Mouse (Mus musculus): ENCODE data around the gene Spa17.

Spa17 gene

GRCm38 (mm10) chr9:37615220-37615619 lies 1.7 kb upstream of the Spa17 start:
- no peak for DNase-seq

DNA sequence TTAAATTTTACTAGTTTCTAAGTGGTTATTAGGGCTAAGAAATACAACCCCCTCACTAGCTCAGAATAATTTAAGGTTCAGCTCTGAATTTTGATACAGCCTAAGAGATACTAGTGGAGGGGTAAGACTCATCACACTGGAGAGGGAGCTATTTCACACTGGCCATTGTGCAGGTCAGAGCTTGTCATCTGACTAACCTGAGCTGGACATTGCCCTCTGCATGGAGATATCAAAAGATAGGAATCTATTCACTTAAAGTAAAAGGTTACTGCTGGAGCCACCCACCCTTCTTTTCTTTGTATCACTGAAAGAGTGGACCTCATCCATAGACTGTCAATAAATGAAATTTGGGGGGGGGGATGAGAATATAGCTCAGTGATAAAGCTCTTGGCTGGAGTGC lies 794 bp upstream of the Spa17 start:
- no peak for DNase-seq

- DNase-seq = no peak
Observed at GRCm38 (mm10) chr9:37613911-37614280, 374 bp upstream of the Spa17 start.

GRCm38 (mm10) chr9:37609558-37609957 lies 4.0 kb downstream of the Spa17 start:
- no peak for DNase-seq

- DNase-seq = no peak
Observed at GRCm38 (mm10) chr9:37605089-37605488, 8.4 kb downstream of the Spa17 start.

- no peak for DNase-seq
Observed at GRCm38 (mm10) chr9:37600538-37601205, 12.8 kb downstream of the Spa17 start.

DNA sequence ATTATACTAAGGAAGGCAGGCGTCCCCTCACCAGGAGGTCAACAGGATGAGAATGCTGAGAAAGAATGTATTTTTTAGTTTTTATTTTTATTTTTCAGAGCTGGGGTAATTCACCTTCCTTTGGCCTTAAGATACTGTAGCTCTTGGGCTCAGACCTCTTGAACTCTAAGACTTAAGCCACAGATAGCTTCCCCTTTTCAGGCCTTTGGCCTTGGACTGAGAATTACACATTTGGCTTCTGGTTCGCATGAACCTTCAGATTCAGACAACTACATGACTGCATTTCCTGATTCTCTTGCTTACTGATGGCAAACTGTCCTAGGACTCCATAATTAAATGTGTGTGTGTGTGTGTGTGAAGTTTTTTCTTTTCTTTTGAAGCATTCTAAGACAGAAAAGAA lies 14.9 kb downstream of the Spa17 start:
- no peak for DNase-seq

GRCm38 (mm10) chr9:37595570-37595969 lies 18.0 kb downstream of the Spa17 start:
- DNase-seq = no peak

- no peak for DNase-seq
Observed at GRCm38 (mm10) chr9:37593690-37594089, 19.8 kb downstream of the Spa17 start.

DNA sequence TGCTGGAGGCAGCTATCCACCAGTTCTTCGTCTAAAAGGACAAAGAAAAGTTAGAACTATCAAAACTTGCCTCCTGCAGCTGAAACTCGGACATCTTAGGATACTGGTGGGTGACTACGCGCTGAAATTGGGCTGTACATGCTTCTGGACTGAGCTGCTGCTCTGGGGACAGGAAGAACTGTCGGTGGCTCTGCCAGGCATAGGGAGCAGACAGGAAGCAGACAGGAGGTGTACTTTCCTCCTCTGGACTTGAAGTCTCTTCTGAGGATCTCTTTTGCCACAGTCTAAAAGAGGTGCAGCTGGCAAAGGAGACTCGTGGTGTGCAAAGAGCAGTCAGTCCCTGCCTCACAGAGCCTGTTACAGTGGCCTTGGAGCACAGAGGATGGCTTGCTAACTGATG lies 20.9 kb downstream of the Spa17 start:
- DNase-seq = no peak

GRCm38 (mm10) chr9:37592025-37592424 lies 21.5 kb downstream of the Spa17 start:
- DNase-seq = no peak

GRCm38 (mm10) chr9:37590381-37590780 lies 23.1 kb downstream of the Spa17 start:
- no peak for DNase-seq

- no peak for DNase-seq
Observed at GRCm38 (mm10) chr9:37586718-37587117, 26.8 kb downstream of the Spa17 start.

- DNase-seq = no peak
Observed at GRCm38 (mm10) chr9:37583594-37583993, 29.9 kb downstream of the Spa17 start.

GRCm38 (mm10) chr9:37576436-37576930 lies 37.0 kb downstream of the Spa17 start:
- DNase-seq = no peak

DNA sequence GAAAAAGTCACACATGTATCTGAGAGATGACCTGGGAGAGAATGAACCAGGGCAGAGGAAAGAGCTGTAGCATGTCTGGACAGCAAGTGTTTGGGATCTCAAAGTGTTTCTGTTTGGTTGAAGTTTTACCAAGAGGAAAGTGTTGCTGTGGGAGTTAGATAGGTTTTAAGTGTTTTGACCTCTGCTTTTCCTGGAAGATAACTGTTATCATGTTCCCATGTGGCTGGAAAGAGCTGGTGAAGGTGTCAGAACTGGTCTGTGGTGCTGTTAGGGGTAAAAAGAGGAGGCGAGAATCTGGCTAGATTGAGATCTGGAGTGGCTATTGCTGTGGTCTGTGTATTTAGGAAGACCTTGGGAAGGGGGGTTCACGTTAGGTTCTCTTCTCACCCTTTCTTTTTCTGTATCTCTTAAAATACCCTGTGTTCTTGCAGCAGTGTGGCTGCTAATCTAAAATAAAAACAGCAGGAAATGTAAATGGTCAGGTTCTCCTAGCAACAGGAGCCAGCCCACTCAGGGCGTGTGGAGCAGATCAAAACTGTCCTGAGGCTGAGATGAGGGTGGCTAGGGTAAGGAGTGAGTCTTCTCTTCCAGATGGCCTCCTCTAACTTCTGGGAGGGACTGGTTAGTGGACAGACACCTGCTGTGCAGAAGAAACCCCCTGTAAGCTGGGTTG lies 41.2 kb downstream of the Spa17 start:
- no peak for DNase-seq

DNA sequence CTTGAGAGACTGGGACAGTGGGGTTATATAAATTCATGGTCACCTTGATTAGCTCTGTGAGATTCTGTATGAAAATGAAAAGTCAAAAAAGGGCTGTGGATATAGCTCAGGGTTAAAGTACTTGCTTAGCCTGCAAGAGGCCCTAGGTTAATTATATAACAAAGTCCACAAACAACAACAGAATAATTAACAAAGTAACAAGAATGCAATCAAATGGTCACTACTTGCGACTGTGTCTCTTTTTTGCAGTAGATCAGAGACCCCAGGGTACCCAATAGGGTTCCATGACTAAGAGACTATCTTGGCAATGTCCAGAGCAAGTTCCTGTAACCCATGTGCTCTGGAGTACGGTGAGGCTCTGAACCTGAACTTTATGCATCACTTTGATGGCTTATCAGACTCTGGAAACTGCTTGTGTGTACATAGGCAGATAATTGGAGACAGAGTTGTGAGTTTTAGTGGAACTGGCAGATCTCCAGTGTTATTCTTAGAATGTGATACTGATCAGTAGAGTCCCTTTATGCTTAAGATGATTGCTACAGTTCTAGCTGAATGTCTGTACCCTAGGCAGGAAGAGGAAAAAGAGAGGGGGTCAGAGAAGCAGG lies 44.2 kb downstream of the Spa17 start:
- DNase-seq = no peak

- no peak for DNase-seq
Observed at GRCm38 (mm10) chr9:37568605-37569214, 44.8 kb downstream of the Spa17 start.

DNA sequence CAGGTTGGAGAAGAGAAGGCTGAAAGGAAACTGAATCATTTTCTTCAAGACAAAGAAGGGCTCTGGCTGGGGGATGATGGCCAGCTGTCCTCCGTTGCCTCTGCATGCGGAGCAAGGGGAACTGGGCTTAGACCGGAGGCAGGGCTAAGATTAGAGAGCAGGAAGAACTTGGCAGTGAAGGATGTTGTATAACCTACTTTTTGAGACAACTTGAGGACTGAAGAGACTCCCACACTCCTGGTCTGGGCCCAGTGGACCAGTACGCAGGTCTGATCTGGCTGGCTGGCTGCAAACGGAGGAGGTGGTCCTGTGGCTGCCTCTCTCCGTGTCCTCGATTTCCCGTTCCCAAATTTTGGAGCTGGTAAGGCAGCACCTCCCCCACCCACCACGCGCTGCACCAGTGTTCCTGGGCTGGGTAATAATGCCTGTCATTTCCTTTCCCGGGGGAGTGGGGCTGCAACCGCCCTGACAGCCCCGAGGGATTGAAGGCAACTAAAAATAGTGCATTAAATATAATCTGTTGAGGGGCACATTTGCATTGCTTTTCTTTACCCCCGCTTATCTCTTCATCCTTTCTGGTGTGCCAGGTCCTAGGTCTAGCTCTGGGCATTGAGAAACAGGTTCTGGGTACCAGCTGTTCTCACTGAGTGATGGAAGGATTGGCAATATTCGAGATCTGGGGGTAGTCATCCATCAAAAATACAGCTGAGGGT lies 45.5 kb downstream of the Spa17 start:
- no peak for DNase-seq

GRCm38 (mm10) chr9:37567454-37567853 lies 46.1 kb downstream of the Spa17 start:
- DNase-seq = no peak

DNA sequence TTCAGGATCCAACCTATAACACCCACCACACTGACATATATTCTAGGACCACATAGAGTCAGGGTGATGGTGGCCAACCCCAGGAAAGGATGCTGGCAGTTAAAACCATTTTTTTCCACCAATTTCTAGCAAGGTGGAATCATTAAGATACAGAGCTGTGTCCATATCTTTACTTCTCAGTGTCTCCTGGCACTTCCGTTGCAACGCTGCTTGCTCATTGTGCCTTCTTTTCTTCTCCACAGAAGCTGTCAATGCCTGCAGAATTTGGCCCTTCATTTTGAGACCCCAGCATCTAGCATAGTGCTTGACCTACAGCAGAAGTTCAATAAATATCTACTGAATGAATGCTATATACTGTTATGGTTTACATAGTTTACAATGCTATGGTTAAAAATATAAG lies 46.5 kb downstream of the Spa17 start:
- no peak for DNase-seq

- DNase-seq = no peak
Observed at GRCm38 (mm10) chr9:37563805-37564204, 49.7 kb downstream of the Spa17 start.

GRCm38 (mm10) chr9:37560617-37561016 lies 52.9 kb downstream of the Spa17 start:
- no peak for DNase-seq

Data from cerebellum, adult 8-10 months (tissue).